Mouse (Mus musculus): Measurements from ENCODE around the gene Tnfrsf25. TPM values are rescaled to one million over a fixed set of nuclear protein-coding genes. Genes with fewer than 3 reads are reported as not detected.

Tnfrsf25 gene
- 10 to 100 TPM; 25.5 to 32.1 TPM for total RNA-seq (2023)

GRCm38 (mm10) chr4:152115921-152116612 lies at the start of gene Tnfrsf25:
Tnfrsf25 (plus strand) TSS chr4:152115934.

GRCm38 (mm10) chr4:152072121-152072601 lies 43.6 kb upstream of the Tnfrsf25 start, which contains the start of gene Plekhg5:
Plekhg5 (plus strand) TSS chr4:152072498.

GRCm38 (mm10) chr4:152151966-152152544 lies 36.3 kb downstream of the Tnfrsf25 start, which contains the start of gene Espn:
Espn (minus strand) TSS chr4:152152371.

GRCm38 (mm10) chr4:152158585-152159284 lies 43.0 kb downstream of the Tnfrsf25 start, which contains the start of gene Hes2:
Hes2 (plus strand) TSS chr4:152158867.

Other genes with a start within 250 kb of the Tnfrsf25 start
- gene Dnajc11, start 182.2 kb upstream of the Tnfrsf25 start, total RNA-seq (2023), result 10 to 100 TPM; 54.1 to 56.7 TPM
- 10 to 100 TPM; 48.5 to 53.2 TPM for gene Thap3, start 126.9 kb upstream of the Tnfrsf25 start, total RNA-seq (2023)
- gene Phf13, start 119.7 kb upstream of the Tnfrsf25 start, total RNA-seq (2023), result 10 to 100 TPM; 11.0 to 13.6 TPM
- 10 to 100 TPM; 31.3 to 31.8 TPM for gene Klhl21, start 107.1 kb upstream of the Tnfrsf25 start, total RNA-seq (2023)
- 10 to 100 TPM; 16.7 to 21.6 TPM for gene Zbtb48, start 88.3 kb upstream of the Tnfrsf25 start, total RNA-seq (2023)
- not detected for gene Tas1r1, start 77.4 kb upstream of the Tnfrsf25 start, total RNA-seq (2023)
- gene Nol9, start 76.6 kb upstream of the Tnfrsf25 start, total RNA-seq (2023), result 10 to 100 TPM; 42.6 to 45.7 TPM
- 1 to 10 TPM; 3.5 to 4.1 TPM for gene Plekhg5, start 43.4 kb upstream of the Tnfrsf25 start, total RNA-seq (2023)
- 1 to 10 TPM; 1.8 to 2.3 TPM for gene Espn, start 36.4 kb downstream of the Tnfrsf25 start, total RNA-seq (2023)
- gene Hes2, start 42.9 kb downstream of the Tnfrsf25 start, total RNA-seq (2023), result not detected
- gene Acot7, start 62.2 kb downstream of the Tnfrsf25 start, total RNA-seq (2023), result 10 to 100 TPM; 14.4 to 24.5 TPM
- under 1 TPM; 0.59 to 0.84 TPM for gene Gpr153, start 158.3 kb downstream of the Tnfrsf25 start, total RNA-seq (2023)
- not detected for gene Hes3, start 175.7 kb downstream of the Tnfrsf25 start, total RNA-seq (2023)
- 10 to 100 TPM; 19.1 to 21.9 TPM for gene Icmt, start 181.3 kb downstream of the Tnfrsf25 start, total RNA-seq (2023)
- gene Rnf207, start 203.1 kb downstream of the Tnfrsf25 start, total RNA-seq (2023), result not detected
- gene Rpl22, start 209.8 kb downstream of the Tnfrsf25 start, total RNA-seq (2023), result 1,000 to 10,000 TPM; 1,056 to 1,070 TPM
- gene Chd5, start 222.7 kb downstream of the Tnfrsf25 start, total RNA-seq (2023), result under 1 TPM in 1 of 2 experiments, not detected in 1; 0.06 TPM

All from T-cell, adult 66 days (primary cell).